Mouse (Mus musculus): ENCODE measurements at regions not wholly inside any gene's neighbourhood (a gene's known extent, or its start where the extent isn't known, plus 50 kb on each side); places are given as distances from the start of the nearest gene placed in this dataset.

GRCm38 (mm10) chr8:74500413-74501135 lies 372.4 kb upstream of the Isx start:
- no peak for DNase-seq (ENCODE audit: low read depth)
- TF ChIP-seq POLR2A (IDR thresholded peaks at IDR 0.05; ENCODE audit: borderline replicate concordance, extremely low read depth, insufficient read depth, insufficient read length, poor library complexity, severe bottlenecking) (no peak), CTCF (IDR thresholded peaks at IDR 0.05; ENCODE audit: borderline replicate concordance, extremely low read depth, insufficient read depth, insufficient read length) (no peak)

GRCm38 (mm10) chr8:74501291-74501690 lies 371.7 kb upstream of the Isx start:
- TF ChIP-seq CTCF (IDR thresholded peaks at IDR 0.05; ENCODE audit: borderline replicate concordance, extremely low read depth, insufficient read depth, insufficient read length), result no peak
- TF ChIP-seq POLR2A (IDR thresholded peaks at IDR 0.05; ENCODE audit: borderline replicate concordance, extremely low read depth, insufficient read depth, insufficient read length, poor library complexity, severe bottlenecking), result no peak
- DNase-seq (ENCODE audit: low read depth), result peak; percentile 58
